Mouse (Mus musculus) testis, postnatal 10 days (tissue): ENCODE measurements at regions not wholly inside any gene's neighbourhood (a gene's known extent, or its start where the extent isn't known, plus 50 kb on each side); places are given as distances from the start of the nearest gene placed in this dataset.

Source experiments
- DNase-seq: peaks from one replicate; pipeline ENCODE4 v3.0.0; 2021; ENCODE audit warnings: low spot score

- no peak for DNase-seq
These were observed 124.1 kb downstream of the Pten start for GRCm38 (mm10) chr19:32881443-32881842.

- no peak for DNase-seq
These were observed 127.0 kb downstream of the Pten start for GRCm38 (mm10) chr19:32884279-32884678.

GRCm38 (mm10) chr19:32885481-32886131, 128.3 kb downstream of the Pten start:
- no peak for DNase-seq

GRCm38 (mm10) chr19:32887190-32887589, 129.9 kb downstream of the Pten start:
- DNase-seq = no peak

- DNase-seq = no peak
These were observed 131.5 kb downstream of the Pten start for GRCm38 (mm10) chr19:32888616-32889305.

- no peak for DNase-seq
These were observed 133.5 kb downstream of the Pten start for GRCm38 (mm10) chr19:32890801-32891200.

- DNase-seq = no peak
These were observed 135.2 kb downstream of the Pten start for GRCm38 (mm10) chr19:32892469-32892868.

GRCm38 (mm10) chr19:32903454-32904108, 146.3 kb downstream of the Pten start:
- DNase-seq = no peak

GRCm38 (mm10) chr19:32904517-32904916, 147.2 kb downstream of the Pten start:
- no peak for DNase-seq

- DNase-seq = no peak
These were observed 148.7 kb downstream of the Pten start for GRCm38 (mm10) chr19:32905901-32906431.

GRCm38 (mm10) chr19:32906820-32907219, 149.5 kb downstream of the Pten start:
- no peak for DNase-seq

GRCm38 (mm10) chr19:32910050-32910462, 152.8 kb downstream of the Pten start:
- DNase-seq = no peak

- no peak for DNase-seq
These were observed 155.0 kb downstream of the Pten start for GRCm38 (mm10) chr19:32912323-32912722.

- no peak for DNase-seq
These were observed 159.4 kb downstream of the Pten start for GRCm38 (mm10) chr19:32916507-32917280.

- no peak for DNase-seq
These were observed 163.7 kb downstream of the Pten start for GRCm38 (mm10) chr19:32921021-32921420.

- DNase-seq = no peak
These were observed 166.6 kb downstream of the Pten start for GRCm38 (mm10) chr19:32923911-32924310.

- no peak for DNase-seq
These were observed 168.6 kb downstream of the Pten start for GRCm38 (mm10) chr19:32925628-32926505.

- DNase-seq = no peak
These were observed 169.3 kb downstream of the Pten start for GRCm38 (mm10) chr19:32926571-32926970.

GRCm38 (mm10) chr19:32933676-32934075, 176.4 kb downstream of the Pten start:
- DNase-seq = no peak

- DNase-seq = no peak
These were observed 178.3 kb downstream of the Pten start for GRCm38 (mm10) chr19:32935638-32936037.

- no peak for DNase-seq
These were observed 180.3 kb downstream of the Pten start for GRCm38 (mm10) chr19:32937591-32937990.
